Mouse (Mus musculus): ENCODE data around the gene Slc7a1.

DNA sequence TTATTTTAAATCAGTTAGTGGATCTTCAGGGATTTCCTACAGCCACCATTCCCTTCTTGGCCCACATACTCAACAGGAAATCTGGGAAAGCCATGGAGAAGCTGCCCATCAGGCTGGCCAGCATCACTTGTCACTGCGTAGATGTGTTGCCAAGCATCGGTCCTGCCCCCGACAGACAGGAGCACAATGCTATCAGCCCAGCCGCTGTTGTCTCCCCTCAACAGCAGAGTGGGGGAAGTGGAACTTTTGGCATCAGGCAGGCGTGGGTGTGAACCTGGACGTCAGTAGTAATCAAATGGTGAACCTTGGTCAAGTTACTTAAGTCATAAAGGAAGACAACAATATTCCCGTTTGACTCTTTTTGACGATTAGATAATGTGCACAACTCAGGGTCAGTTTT is 9.8 kb upstream of the Slc7a1 start:
- TF ChIP-seq MAX (IDR thresholded peaks at IDR 0.05; ENCODE audit: low read depth): no peak
- no peak for TF ChIP-seq POLR2A (IDR thresholded peaks at IDR 0.05; ENCODE audit: insufficient read length, low read depth)
- no peak for TF ChIP-seq TCF12 (IDR thresholded peaks at IDR 0.05; ENCODE audit: insufficient read depth, poor library complexity, severe bottlenecking)
- TF ChIP-seq CEBPB (IDR thresholded peaks at IDR 0.05; ENCODE audit: insufficient read depth, poor library complexity, severe bottlenecking): no peak
- no peak for TF ChIP-seq POLR2AphosphoS2 (IDR thresholded peaks at IDR 0.05; ENCODE audit: insufficient read length, low read depth)
- TF ChIP-seq TCF3 (IDR thresholded peaks at IDR 0.05; ENCODE audit: insufficient read length, low read depth): no peak
- TF ChIP-seq USF1 (IDR thresholded peaks at IDR 0.05; ENCODE audit: low read depth): no peak
- no peak for TF ChIP-seq MYOD1 (IDR thresholded peaks at IDR 0.05; ENCODE audit: control insufficient read depth in 1 of 3, insufficient read length in 2 of 3, low read depth in 2 of 3)
- TF ChIP-seq E2F4 (IDR thresholded peaks at IDR 0.05; ENCODE audit: insufficient read depth): no peak
- no peak for TF ChIP-seq REST (IDR thresholded peaks at IDR 0.05; ENCODE audit: insufficient read depth, insufficient read length)
- no peak for TF ChIP-seq MYOG (IDR thresholded peaks at IDR 0.05; ENCODE audit: control insufficient read depth in 1 of 3, insufficient read depth in 1 of 3, insufficient read length in 2 of 3, low read depth in 2 of 3)
- TF ChIP-seq SRF (IDR thresholded peaks at IDR 0.05; ENCODE audit: control insufficient read depth, insufficient read length, low read depth): no peak

Data from myocyte (in vitro differentiated cells).